Mouse (Mus musculus): Measurements from ENCODE around the gene Sept9.

Gene Sept9

GRCm38 (mm10) chr11:117362307-117362706 lies 162.8 kb downstream of the Sept9 start:
- DNase-seq (ENCODE audit: inconsistent age in 2 of 2, low spot score in 1 of 2) = peak in 1 of 2 experiments; percentile 37

- no peak for DNase-seq (ENCODE audit: inconsistent age in 2 of 2, low spot score in 1 of 2)
Measured at GRCm38 (mm10) chr11:117363918-117364317, 164.5 kb downstream of the Sept9 start.

- peak in 1 of 2 experiments; percentile 75 for DNase-seq (ENCODE audit: inconsistent age in 2 of 2, low spot score in 1 of 2)
Measured at GRCm38 (mm10) chr11:117366426-117366825, 167.0 kb downstream of the Sept9 start.

GRCm38 (mm10) chr11:117366861-117367357 lies 167.4 kb downstream of the Sept9 start:
- no peak for DNase-seq (ENCODE audit: inconsistent age in 2 of 2, low spot score in 1 of 2)

- no peak for DNase-seq (ENCODE audit: inconsistent age in 2 of 2, low spot score in 1 of 2)
Measured at GRCm38 (mm10) chr11:117367937-117368336, 168.5 kb downstream of the Sept9 start.

GRCm38 (mm10) chr11:117369347-117369746 lies 169.9 kb downstream of the Sept9 start:
- DNase-seq (ENCODE audit: inconsistent age in 2 of 2, low spot score in 1 of 2) = no peak

- no peak for DNase-seq (ENCODE audit: inconsistent age in 2 of 2, low spot score in 1 of 2)
Measured at GRCm38 (mm10) chr11:117370262-117370850, 170.9 kb downstream of the Sept9 start.

- DNase-seq (ENCODE audit: inconsistent age in 2 of 2, low spot score in 1 of 2) = no peak
Measured at GRCm38 (mm10) chr11:117372537-117372936, 173.1 kb downstream of the Sept9 start.

GRCm38 (mm10) chr11:117373195-117373594 lies 173.7 kb downstream of the Sept9 start:
- no peak for DNase-seq (ENCODE audit: inconsistent age in 2 of 2, low spot score in 1 of 2)

- DNase-seq (ENCODE audit: inconsistent age in 2 of 2, low spot score in 1 of 2) = no peak
Measured at GRCm38 (mm10) chr11:117373870-117374269, 174.4 kb downstream of the Sept9 start.

- no peak for DNase-seq (ENCODE audit: inconsistent age in 2 of 2, low spot score in 1 of 2)
Measured at GRCm38 (mm10) chr11:117374288-117374687, 174.8 kb downstream of the Sept9 start.

GRCm38 (mm10) chr11:117379774-117380173 lies 180.3 kb downstream of the Sept9 start:
- no peak for DNase-seq (ENCODE audit: inconsistent age in 2 of 2, low spot score in 1 of 2)

- no peak for DNase-seq (ENCODE audit: inconsistent age in 2 of 2, low spot score in 1 of 2)
Measured at GRCm38 (mm10) chr11:117384235-117384634, 184.8 kb downstream of the Sept9 start.

GRCm38 (mm10) chr11:117384897-117385296 lies 185.4 kb downstream of the Sept9 start:
- peak; percentile 89 to 97 for DNase-seq (ENCODE audit: inconsistent age in 2 of 2, low spot score in 1 of 2)

- no peak for DNase-seq (ENCODE audit: inconsistent age in 2 of 2, low spot score in 1 of 2)
Measured at GRCm38 (mm10) chr11:117385331-117386103, 186.1 kb downstream of the Sept9 start.

- no peak for DNase-seq (ENCODE audit: inconsistent age in 2 of 2, low spot score in 1 of 2)
Measured at GRCm38 (mm10) chr11:117387241-117387640, 187.8 kb downstream of the Sept9 start.

- DNase-seq (ENCODE audit: inconsistent age in 2 of 2, low spot score in 1 of 2) = peak; percentile 92 to 97
Measured at GRCm38 (mm10) chr11:117390001-117390402, 190.5 kb downstream of the Sept9 start.

- no peak for DNase-seq (ENCODE audit: inconsistent age in 2 of 2, low spot score in 1 of 2)
Measured at GRCm38 (mm10) chr11:117390774-117391534, 191.5 kb downstream of the Sept9 start.

- no peak for DNase-seq (ENCODE audit: inconsistent age in 2 of 2, low spot score in 1 of 2)
Measured at GRCm38 (mm10) chr11:117392251-117392650, 192.8 kb downstream of the Sept9 start.

GRCm38 (mm10) chr11:117393715-117394114 lies 194.3 kb downstream of the Sept9 start:
- no peak for DNase-seq (ENCODE audit: inconsistent age in 2 of 2, low spot score in 1 of 2)
